Mouse (Mus musculus): ENCODE measurements around the gene Fbrs. TPM values are rescaled to one million over a fixed set of nuclear protein-coding genes. Genes with fewer than 3 reads are reported as not detected.

Gene Fbrs
- 5.9 TPM for polyA plus RNA-seq (2014; fragmentation: Illumina TruSeq; extraction: RNeasy Lipid Tissue Mini Kit (QIAGEN cat#74804); ENCODE audit: low replicate concordance)

DNA sequence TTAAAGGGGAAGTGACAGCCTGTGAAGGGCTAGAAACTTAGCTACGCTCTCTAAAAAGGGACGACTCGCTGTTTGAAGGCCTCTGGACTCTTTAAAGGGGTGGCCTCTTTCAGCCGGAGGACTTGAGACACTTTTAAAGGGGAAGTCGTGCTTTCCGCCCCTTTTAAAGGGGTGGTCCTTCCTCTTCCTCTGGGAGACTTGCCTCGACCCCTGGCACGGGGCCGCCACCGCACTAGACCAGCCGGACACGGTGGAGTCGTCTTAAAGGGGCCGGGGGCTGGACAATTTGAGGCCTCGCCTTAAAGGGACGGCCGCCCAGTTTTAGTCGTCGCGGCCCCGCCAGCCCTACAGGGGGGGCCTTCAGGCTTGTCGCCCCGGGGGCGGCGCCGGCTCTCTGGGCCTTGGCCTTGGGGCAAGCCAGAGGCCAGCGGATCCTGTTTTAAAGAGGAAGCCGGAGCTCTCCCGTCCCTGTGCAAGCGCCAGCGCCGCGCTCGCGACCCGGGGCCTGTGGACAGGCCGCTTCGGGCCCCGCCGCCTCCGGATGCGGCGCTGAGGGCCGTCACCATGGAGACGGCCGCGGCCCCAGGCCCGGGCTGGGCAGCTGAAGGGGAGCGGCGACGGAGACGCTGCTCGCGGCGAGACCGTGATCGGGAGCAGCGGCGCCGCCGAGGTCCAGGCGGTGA, at the start of gene Fbrs:
TSS of gene Fbrs (plus strand) at position 565 of the 683 bp plus-strand sequence.

GRCm38 (mm10) chr7:127448521-127449300, 30.3 kb upstream of the Fbrs start, which contains the start of gene Zfp689:
Gene Zfp689 (minus strand): TSS chr7:127449158.

GRCm38 (mm10) chr7:127459311-127459710, 19.7 kb upstream of the Fbrs start, which contains the start of gene Prr14:
Gene Prr14 (plus strand): TSS chr7:127459611.

DNA sequence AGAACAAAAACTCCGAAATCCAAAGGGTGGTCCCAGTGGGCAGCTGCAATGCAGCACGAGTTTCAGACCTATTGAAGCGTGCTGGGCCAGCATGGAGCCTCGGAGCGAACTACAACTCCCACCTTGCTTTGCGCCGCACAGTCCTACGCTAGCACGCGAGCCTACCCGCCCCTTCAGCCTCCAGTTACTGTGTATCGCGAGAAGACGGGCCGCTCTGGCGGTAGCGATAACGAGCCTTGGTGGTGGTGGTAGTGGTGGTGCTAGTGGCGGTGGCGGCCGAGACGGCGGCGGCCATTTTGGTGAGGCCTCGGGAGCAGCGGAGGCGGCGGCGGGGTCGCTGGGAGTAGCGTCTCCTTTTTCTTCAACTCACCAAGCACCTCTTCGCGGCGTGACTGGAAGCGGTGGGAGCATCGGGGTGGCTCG, 32.8 kb downstream of the Fbrs start, which contains the start of gene Srcap:
TSS of gene Srcap (plus strand) at position 176 of the 423 bp plus-strand sequence.

DNA sequence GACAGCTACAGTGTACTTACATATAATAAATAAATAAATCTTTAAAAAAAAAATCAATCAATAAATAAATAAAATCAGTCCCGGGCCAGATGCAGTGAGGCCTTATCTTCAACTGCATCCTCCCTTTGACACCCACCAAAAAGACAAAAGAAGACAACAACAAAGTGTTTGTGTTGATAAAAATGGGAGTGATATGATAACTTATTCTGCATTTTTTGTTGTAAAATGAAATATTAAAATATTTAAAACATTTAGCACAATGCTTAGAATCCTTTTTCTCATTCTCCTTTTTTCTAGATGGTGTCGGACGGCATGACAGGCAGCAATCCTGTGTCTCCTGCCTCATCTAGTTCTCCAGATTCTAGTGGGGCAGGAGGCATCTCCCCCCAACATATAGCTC, 40.3 kb downstream of the Fbrs start, which contains the start of gene Gm42715:
TSS of gene Gm42715 (plus strand) at position 301 of the 400 bp plus-strand sequence.

Other genes with a start within 250 kb of the Fbrs start
- 0.63 TPM for gene Zfp553, start 246.1 kb upstream of the Fbrs start, polyA plus RNA-seq (2014; fragmentation: Illumina TruSeq; extraction: RNeasy Lipid Tissue Mini Kit (QIAGEN cat#74804); ENCODE audit: low replicate concordance)
- 1.5 TPM for gene Sept1, start 246.1 kb upstream of the Fbrs start, polyA plus RNA-seq (2014; fragmentation: Illumina TruSeq; extraction: RNeasy Lipid Tissue Mini Kit (QIAGEN cat#74804); ENCODE audit: low replicate concordance)
- not detected for gene Zfp771, start 234.9 kb upstream of the Fbrs start, polyA plus RNA-seq (2014; fragmentation: Illumina TruSeq; extraction: RNeasy Lipid Tissue Mini Kit (QIAGEN cat#74804); ENCODE audit: low replicate concordance)
- gene Dctpp1, start 218.5 kb upstream of the Fbrs start, polyA plus RNA-seq (2014; fragmentation: Illumina TruSeq; extraction: RNeasy Lipid Tissue Mini Kit (QIAGEN cat#74804); ENCODE audit: low replicate concordance) = 0.78 TPM
- 171 TPM for gene Sephs2, start 205.1 kb upstream of the Fbrs start, polyA plus RNA-seq (2014; fragmentation: Illumina TruSeq; extraction: RNeasy Lipid Tissue Mini Kit (QIAGEN cat#74804); ENCODE audit: low replicate concordance)
- 1.3 TPM for gene Itgal, start 182.9 kb upstream of the Fbrs start, polyA plus RNA-seq (2014; fragmentation: Illumina TruSeq; extraction: RNeasy Lipid Tissue Mini Kit (QIAGEN cat#74804); ENCODE audit: low replicate concordance)
- 2.2 TPM for gene Zfp768, start 133.6 kb upstream of the Fbrs start, polyA plus RNA-seq (2014; fragmentation: Illumina TruSeq; extraction: RNeasy Lipid Tissue Mini Kit (QIAGEN cat#74804); ENCODE audit: low replicate concordance)
- gene Zfp747, start 103.1 kb upstream of the Fbrs start, polyA plus RNA-seq (2014; fragmentation: Illumina TruSeq; extraction: RNeasy Lipid Tissue Mini Kit (QIAGEN cat#74804); ENCODE audit: low replicate concordance) = 5.3 TPM
- 2.9 TPM for gene 9130019O22Rik, start 92.0 kb upstream of the Fbrs start, polyA plus RNA-seq (2014; fragmentation: Illumina TruSeq; extraction: RNeasy Lipid Tissue Mini Kit (QIAGEN cat#74804); ENCODE audit: low replicate concordance)
- 1.2 TPM for gene E430018J23Rik, start 85.6 kb upstream of the Fbrs start, polyA plus RNA-seq (2014; fragmentation: Illumina TruSeq; extraction: RNeasy Lipid Tissue Mini Kit (QIAGEN cat#74804); ENCODE audit: low replicate concordance)
- gene Zfp764, start 72.4 kb upstream of the Fbrs start, polyA plus RNA-seq (2014; fragmentation: Illumina TruSeq; extraction: RNeasy Lipid Tissue Mini Kit (QIAGEN cat#74804); ENCODE audit: low replicate concordance) = 3.5 TPM
- 2.5 TPM for gene Zfp688, start 57.1 kb upstream of the Fbrs start, polyA plus RNA-seq (2014; fragmentation: Illumina TruSeq; extraction: RNeasy Lipid Tissue Mini Kit (QIAGEN cat#74804); ENCODE audit: low replicate concordance)
- 0.97 TPM for gene Zfp689, start 30.0 kb upstream of the Fbrs start, polyA plus RNA-seq (2014; fragmentation: Illumina TruSeq; extraction: RNeasy Lipid Tissue Mini Kit (QIAGEN cat#74804); ENCODE audit: low replicate concordance)
- gene Prr14, start 19.6 kb upstream of the Fbrs start, polyA plus RNA-seq (2014; fragmentation: Illumina TruSeq; extraction: RNeasy Lipid Tissue Mini Kit (QIAGEN cat#74804); ENCODE audit: low replicate concordance) = 29.5 TPM
- 4.5 TPM for gene Srcap, start 32.8 kb downstream of the Fbrs start, polyA plus RNA-seq (2014; fragmentation: Illumina TruSeq; extraction: RNeasy Lipid Tissue Mini Kit (QIAGEN cat#74804); ENCODE audit: low replicate concordance)
- gene Gm42715, start 40.4 kb downstream of the Fbrs start, polyA plus RNA-seq (2014; fragmentation: Illumina TruSeq; extraction: RNeasy Lipid Tissue Mini Kit (QIAGEN cat#74804); ENCODE audit: low replicate concordance) = 5.1 TPM
- gene Tmem265, start 82.2 kb downstream of the Fbrs start, polyA plus RNA-seq (2014; fragmentation: Illumina TruSeq; extraction: RNeasy Lipid Tissue Mini Kit (QIAGEN cat#74804); ENCODE audit: low replicate concordance) = not detected
- gene Phkg2, start 94.1 kb downstream of the Fbrs start, polyA plus RNA-seq (2014; fragmentation: Illumina TruSeq; extraction: RNeasy Lipid Tissue Mini Kit (QIAGEN cat#74804); ENCODE audit: low replicate concordance) = 18.3 TPM
- not detected for gene Ccdc189, start 109.4 kb downstream of the Fbrs start, polyA plus RNA-seq (2014; fragmentation: Illumina TruSeq; extraction: RNeasy Lipid Tissue Mini Kit (QIAGEN cat#74804); ENCODE audit: low replicate concordance)
- 0.82 TPM for gene Rnf40, start 109.6 kb downstream of the Fbrs start, polyA plus RNA-seq (2014; fragmentation: Illumina TruSeq; extraction: RNeasy Lipid Tissue Mini Kit (QIAGEN cat#74804); ENCODE audit: low replicate concordance)
- 4.8 TPM for gene Zfp629, start 136.6 kb downstream of the Fbrs start, polyA plus RNA-seq (2014; fragmentation: Illumina TruSeq; extraction: RNeasy Lipid Tissue Mini Kit (QIAGEN cat#74804); ENCODE audit: low replicate concordance)
- 1.2 TPM for gene Bcl7c, start 229.7 kb downstream of the Fbrs start, polyA plus RNA-seq (2014; fragmentation: Illumina TruSeq; extraction: RNeasy Lipid Tissue Mini Kit (QIAGEN cat#74804); ENCODE audit: low replicate concordance)
- 0.74 TPM for gene Ctf1, start 233.5 kb downstream of the Fbrs start, polyA plus RNA-seq (2014; fragmentation: Illumina TruSeq; extraction: RNeasy Lipid Tissue Mini Kit (QIAGEN cat#74804); ENCODE audit: low replicate concordance)